Mouse (Mus musculus) layer of hippocampus, adult 9-10 months (tissue): ENCODE results near the gene Eif2b2.

ENCODE experiments used
- DNase-seq: peaks from one replicate; pipeline ENCODE4 v3.0.0; 2022; ENCODE audit warnings: low spot score

Eif2b2 gene

GRCm38 (mm10) chr12:85256074-85256751 is 36.9 kb downstream of the Eif2b2 start:
- no peak for DNase-seq

- no peak for DNase-seq
These were observed 37.8 kb downstream of the Eif2b2 start for GRCm38 (mm10) chr12:85257008-85257639.

- DNase-seq, result no peak
These were observed 43.2 kb downstream of the Eif2b2 start for GRCm38 (mm10) chr12:85262489-85262888.

GRCm38 (mm10) chr12:85263190-85263589 is 43.9 kb downstream of the Eif2b2 start:
- no peak for DNase-seq

GRCm38 (mm10) chr12:85264531-85264930 is 45.2 kb downstream of the Eif2b2 start:
- no peak for DNase-seq

- DNase-seq, result no peak
These were observed 45.7 kb downstream of the Eif2b2 start for GRCm38 (mm10) chr12:85264940-85265339.

- no peak for DNase-seq
These were observed 47.0 kb downstream of the Eif2b2 start for GRCm38 (mm10) chr12:85266248-85266647.

- no peak for DNase-seq
These were observed 50.5 kb downstream of the Eif2b2 start for GRCm38 (mm10) chr12:85269821-85270220.

GRCm38 (mm10) chr12:85270319-85270718 is 51.0 kb downstream of the Eif2b2 start, which contains the start of gene Mlh3:
Gene Mlh3 (minus strand): TSS chr12:85270599.
- peak; percentile 59 for DNase-seq

GRCm38 (mm10) chr12:85271132-85271842 is 52.0 kb downstream of the Eif2b2 start:
- no peak for DNase-seq

GRCm38 (mm10) chr12:85271843-85272206 is 52.5 kb downstream of the Eif2b2 start:
- no peak for DNase-seq

- DNase-seq, result no peak
These were observed 54.2 kb downstream of the Eif2b2 start for GRCm38 (mm10) chr12:85273508-85273907.
